Mouse (Mus musculus) heart, embryonic 13.5 days (tissue): ENCODE data around the gene Ctc1. TPM values are rescaled to one million over a fixed set of nuclear protein-coding genes. Genes with fewer than 3 reads are reported as not detected.
"Not testable (repeated sequence)": the region's sequence is repeated elsewhere in the genome, so short reads cannot be mapped to it uniquely, and the experiment has no call there.

Source experiments
- ATAC-seq: fragments of 200-750 bp; cut with Nextera tagmentation; 2 replicates; pipeline ENCODE4 v1.8.0; 2017; ENCODE audit warnings: moderate TSS enrichment; ENCODE audit not compliant: insufficient number of reproducible peaks, low FRiP score, low TSS enrichment; ENCODE audit errors: extremely low read depth
- H3K27ac ChIP-seq: fragments of 300-500 bp; sonication (generic); replicated peaks from 2 replicates; pipeline ENCODE4 v1.5.1; 2015; ENCODE audit warnings: moderate library complexity, mild to moderate bottlenecking, inconsistent platforms
- H3K27me3 ChIP-seq: fragments of 300-500 bp; sonication (generic); replicated peaks from 2 replicates; pipeline ENCODE4 v1.6.1; 2015; ENCODE audit warnings: mild to moderate bottlenecking, inconsistent platforms
- H3K36me3 ChIP-seq: fragments of 300-500 bp; sonication (generic); 2 replicates; pipeline ENCODE4 v1.6.1; 2015; ENCODE audit warnings: mild to moderate bottlenecking, inconsistent platforms
- H3K4me1 ChIP-seq: fragments of 300-500 bp; sonication (generic); 2 replicates; pipeline ENCODE4 v1.6.1; 2015; ENCODE audit warnings: inconsistent platforms
- H3K4me2 ChIP-seq: fragments of 300-500 bp; sonication (generic); 2 replicates; pipeline ENCODE4 v1.6.1; 2015; ENCODE audit warnings: inconsistent platforms, mild to moderate bottlenecking, moderate library complexity
- H3K4me3 ChIP-seq: fragments of 300-500 bp; sonication (generic); 2 replicates; pipeline ENCODE4 v1.5.1; 2015; ENCODE audit warnings: moderate library complexity, mild to moderate bottlenecking, inconsistent platforms
- H3K9ac ChIP-seq: fragments of 300-500 bp; sonication (generic); 2 replicates; pipeline ENCODE4 v1.6.1; 2015; ENCODE audit warnings: inconsistent platforms, mild to moderate bottlenecking, moderate library complexity
- H3K9me3 ChIP-seq: fragments of 300-500 bp; sonication (generic); 2 replicates; pipeline ENCODE4 v1.6.1; 2016; ENCODE audit warnings: inconsistent platforms
- WGBS: fragments of 180-500 bp; shearing (Covaris S2); methylation state at CpG from one replicate; pipeline ENCODE4 v1.1.7; 2015; ENCODE audit warnings: mixed read lengths; 5-methylcytosine and 5-hydroxymethylcytosine counted together
- polyA plus RNA-seq: library from polyadenylated mRNA; unstranded; fragments of >200 nt; fragmentation: Nextera tagmentation; extraction: Ambion mirVana; gene quantifications from 2 replicates; pipeline ENCODE4 v1.2.1, GENCODE M21; 2015

Gene Ctc1
- polyA plus RNA-seq, 1 experiment from 2014 or later: 49.8 TPM

GRCm38 (mm10) chr11:68980919-68981318 lies 34.8 kb upstream of the Ctc1 start:
- Histone ChIP-seq H3K36me3 (peaks cover 7% of the 10 kb centered on the region; the same call in 1 of the 2 replicates), H3K9me3 (no peaks in the 10 kb centered on the region), H3K4me1 (no peaks in the 10 kb centered on the region), H3K4me2 (no peak overlapping the region), H3K27me3 (0 out of 2 replicates have a peak, but pooled peaks cover 1% of the 10 kb centered on the region), H3K9ac (no peak overlapping the region), H3K4me3 (no peak overlapping the region), H3K27ac (no peak overlapping the region)
- no peak for ATAC-seq
- WGBS: 58% methylated on average over 3 of the region's 3 CpGs

- Histone ChIP-seq H3K36me3 (peaks cover 20% of the 10 kb centered on the region), H3K9ac (peak overlapping the region; percentile 24; the same call in 1 of the 2 replicates), H3K27me3 (no peaks in the 10 kb centered on the region), H3K4me2 (no peak overlapping the region), H3K27ac (no peak overlapping the region), H3K4me3 (no peak overlapping the region), H3K4me1 (no peaks in the 10 kb centered on the region), H3K9me3 (no peaks in the 10 kb centered on the region)
- ATAC-seq: no peak
- WGBS: 29% methylated on average over 4 of the region's 4 CpGs
Measured at GRCm38 (mm10) chr11:68982639-68983369, 32.9 kb upstream of the Ctc1 start.

GRCm38 (mm10) chr11:68987365-68987882 lies 28.3 kb upstream of the Ctc1 start:
- Histone ChIP-seq H3K36me3 (peaks cover 66% of the 10 kb centered on the region), H3K4me3 (no peak overlapping the region), H3K27ac (no peak overlapping the region), H3K9me3 (no peaks in the 10 kb centered on the region), H3K4me1 (no peaks in the 10 kb centered on the region), H3K27me3 (no peaks in the 10 kb centered on the region), H3K4me2 (no peak overlapping the region), H3K9ac (no peak overlapping the region)
- 84% methylated on average over 11 of the region's 11 CpGs for WGBS
- no peak for ATAC-seq

- Histone ChIP-seq H3K4me3 (no peak overlapping the region), H3K4me1 (no peaks in the 10 kb centered on the region), H3K36me3 (peaks cover 76% of the 10 kb centered on the region), H3K9me3 (no peaks in the 10 kb centered on the region), H3K9ac (no peak overlapping the region), H3K27ac (no peak overlapping the region), H3K27me3 (no peaks in the 10 kb centered on the region), H3K4me2 (no peak overlapping the region)
- WGBS: 94% methylated on average over 17 of the region's 17 CpGs
- no peak for ATAC-seq
Measured at GRCm38 (mm10) chr11:68988341-68988740, 27.4 kb upstream of the Ctc1 start.

GRCm38 (mm10) chr11:68993122-68993521 lies 22.6 kb upstream of the Ctc1 start:
- H3K27ac ChIP-seq: no peak overlapping the region
- WGBS: 88% methylated on average over 7 of the region's 7 CpGs
- no peaks in the 10 kb centered on the region for H3K4me1 ChIP-seq

GRCm38 (mm10) chr11:68994377-68994776 lies 21.3 kb upstream of the Ctc1 start:
- WGBS: 95% methylated on average over 3 of the region's 3 CpGs
- Histone ChIP-seq H3K4me2 (no peak overlapping the region), H3K4me3 (no peak overlapping the region), H3K36me3 (peaks cover 98% of the 10 kb centered on the region), H3K9ac (no peak overlapping the region), H3K4me1 (no peaks in the 10 kb centered on the region), H3K9me3 (no peaks in the 10 kb centered on the region), H3K27me3 (no peaks in the 10 kb centered on the region), H3K27ac (no peak overlapping the region)
- no peak for ATAC-seq

More at GRCm38 (mm10) chr11:68993122-68993521, 22.6 kb upstream of the Ctc1 start:
- H3K27me3 ChIP-seq: no peaks in the 10 kb centered on the region
- H3K9me3 ChIP-seq: no peaks in the 10 kb centered on the region
- peaks cover 98% of the 10 kb centered on the region for H3K36me3 ChIP-seq
- no peak for ATAC-seq
- no peak overlapping the region for H3K9ac ChIP-seq
- no peak overlapping the region for H3K4me3 ChIP-seq
- no peak overlapping the region for H3K4me2 ChIP-seq

- H3K4me2 ChIP-seq: no peak overlapping the region
- H3K4me3 ChIP-seq: no peak overlapping the region
- no peaks in the 10 kb centered on the region for H3K27me3 ChIP-seq
- H3K4me1 ChIP-seq: no peaks in the 10 kb centered on the region
- no peak overlapping the region for H3K27ac ChIP-seq
- no peak overlapping the region for H3K9ac ChIP-seq
- WGBS: 84% methylated on average over 4 of the region's 4 CpGs
- ATAC-seq: no peak
- H3K9me3 ChIP-seq: no peaks in the 10 kb centered on the region
- H3K36me3 ChIP-seq: peaks cover 98% of the 10 kb centered on the region
Measured at GRCm38 (mm10) chr11:68997080-68997479, 18.6 kb upstream of the Ctc1 start.

- WGBS: 94% methylated on average over 4 of the region's 4 CpGs
- H3K9ac ChIP-seq, H3K27ac ChIP-seq, ATAC-seq, H3K4me1 ChIP-seq, H3K4me2 ChIP-seq, H3K9me3 ChIP-seq, H3K27me3 ChIP-seq, H3K4me3 ChIP-seq: not testable (repeated sequence)
- H3K36me3 ChIP-seq: peaks cover 57% of the 10 kb centered on the region
Measured at GRCm38 (mm10) chr11:69002782-69003181, 12.9 kb upstream of the Ctc1 start.

- WGBS: 42% methylated on average over 4 of the region's 4 CpGs
- ATAC-seq: no peak
Measured at GRCm38 (mm10) chr11:69003592-69003991, 12.1 kb upstream of the Ctc1 start.

GRCm38 (mm10) chr11:69005193-69005592 lies 10.5 kb upstream of the Ctc1 start:
- H3K27me3 ChIP-seq: no peaks in the 10 kb centered on the region
- WGBS: 78% methylated on average over 7 of the region's 7 CpGs
- H3K4me1 ChIP-seq: peaks cover 11% of the 10 kb centered on the region
- no peak overlapping the region for H3K4me3 ChIP-seq
- ATAC-seq: no peak
- no peaks in the 10 kb centered on the region for H3K9me3 ChIP-seq
- H3K9ac ChIP-seq: no peak overlapping the region
- H3K27ac ChIP-seq: no peak overlapping the region
- H3K36me3 ChIP-seq: peaks cover 33% of the 10 kb centered on the region
- no peak overlapping the region for H3K4me2 ChIP-seq

More at GRCm38 (mm10) chr11:69003592-69003991, 12.1 kb upstream of the Ctc1 start:
- Histone ChIP-seq H3K4me3 (no peak overlapping the region), H3K4me2 (no peak overlapping the region), H3K36me3 (peaks cover 49% of the 10 kb centered on the region), H3K27ac (no peak overlapping the region), H3K27me3 (no peaks in the 10 kb centered on the region), H3K9me3 (no peaks in the 10 kb centered on the region), H3K4me1 (peaks cover 11% of the 10 kb centered on the region), H3K9ac (no peak overlapping the region)

- ATAC-seq: not testable (repeated sequence)
Measured at GRCm38 (mm10) chr11:69006575-69006974, 9.1 kb upstream of the Ctc1 start.

More at GRCm38 (mm10) chr11:69006575-69006974, 9.1 kb upstream of the Ctc1 start:
- peaks cover 19% of the 10 kb centered on the region for H3K36me3 ChIP-seq
- not testable (repeated sequence) for H3K27me3 ChIP-seq, H3K9me3 ChIP-seq, H3K9ac ChIP-seq, H3K4me3 ChIP-seq, H3K4me2 ChIP-seq, H3K27ac ChIP-seq
- H3K4me1 ChIP-seq: peaks cover 22% of the 10 kb centered on the region
